Mouse (Mus musculus): ENCODE measurements around the gene Mrpl42. TPM values are rescaled to one million over a fixed set of nuclear protein-coding genes. Genes with fewer than 3 reads are reported as not detected.

Mrpl42 gene
- polyA plus RNA-seq, 1 experiment = 80.6 TPM

GRCm38 (mm10) chr10:95465485-95465896, 36.2 kb downstream of the Mrpl42 start:
- no peak for TF ChIP-seq CTCF (IDR thresholded peaks at IDR 0.05; ENCODE audit: insufficient read depth, low read length)
- no peak for TF ChIP-seq POLR2A (IDR thresholded peaks at IDR 0.05; ENCODE audit: borderline replicate concordance, extremely low read depth, low read depth, low read length)
- no peak for DNase-seq
- Histone ChIP-seq H3K4me1 (ENCODE audit: control insufficient read depth, insufficient read depth, low read length) (peaks cover 5% of the 10 kb centered on the region; the same call in 1 of the 2 replicates), H3K4me3 (replicated peaks; ENCODE audit: extremely low read depth, low read depth, low read length) (no peak overlapping the region)
- WGBS = 19% methylated on average over 4 of the region's 4 CpGs

GRCm38 (mm10) chr10:95464527-95464926, 37.2 kb downstream of the Mrpl42 start:
- DNase-seq = no peak
- no peak overlapping the region for H3K4me3 ChIP-seq (replicated peaks; ENCODE audit: extremely low read depth, low read depth, low read length)
- WGBS = 89% methylated on average over 6 of the region's 6 CpGs
- peaks cover 5% of the 10 kb centered on the region; the same call in 1 of the 2 replicates for H3K4me1 ChIP-seq (ENCODE audit: control insufficient read depth, insufficient read depth, low read length)
- TF ChIP-seq POLR2A (IDR thresholded peaks at IDR 0.05; ENCODE audit: borderline replicate concordance, extremely low read depth, low read depth, low read length) (no peak), CTCF (IDR thresholded peaks at IDR 0.05; ENCODE audit: insufficient read depth, low read length) (no peak)

DNA sequence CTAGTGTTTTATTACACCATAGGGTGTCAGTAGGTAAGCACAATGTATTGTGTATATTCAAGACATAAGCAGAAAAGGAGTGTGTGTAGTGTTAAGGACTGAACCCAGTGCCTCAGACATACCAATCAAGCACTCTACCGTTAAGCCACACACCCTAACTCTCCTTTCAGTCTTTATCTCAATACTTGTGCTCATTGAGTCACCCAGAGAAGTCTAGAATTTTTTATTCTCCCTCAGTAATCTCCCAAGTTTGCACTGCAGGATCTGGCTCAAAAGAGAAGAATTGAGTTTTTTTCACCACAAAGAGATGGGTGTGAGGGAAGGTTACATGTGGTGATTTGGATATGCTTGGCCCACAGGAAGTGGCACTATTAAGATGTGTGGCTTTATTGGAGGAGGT, 39.5 kb downstream of the Mrpl42 start:
- 66% methylated on average over 1 of the region's 1 CpGs for WGBS
- peaks cover 5% of the 10 kb centered on the region; the same call in 1 of the 2 replicates for H3K4me1 ChIP-seq (ENCODE audit: control insufficient read depth, insufficient read depth, low read length)
- no peak for TF ChIP-seq CTCF (IDR thresholded peaks at IDR 0.05; ENCODE audit: insufficient read depth, low read length)
- TF ChIP-seq POLR2A (IDR thresholded peaks at IDR 0.05; ENCODE audit: borderline replicate concordance, extremely low read depth, low read depth, low read length) = no peak
- no peak for DNase-seq
- H3K4me3 ChIP-seq (replicated peaks; ENCODE audit: extremely low read depth, low read depth, low read length) = no peak overlapping the region

DNA sequence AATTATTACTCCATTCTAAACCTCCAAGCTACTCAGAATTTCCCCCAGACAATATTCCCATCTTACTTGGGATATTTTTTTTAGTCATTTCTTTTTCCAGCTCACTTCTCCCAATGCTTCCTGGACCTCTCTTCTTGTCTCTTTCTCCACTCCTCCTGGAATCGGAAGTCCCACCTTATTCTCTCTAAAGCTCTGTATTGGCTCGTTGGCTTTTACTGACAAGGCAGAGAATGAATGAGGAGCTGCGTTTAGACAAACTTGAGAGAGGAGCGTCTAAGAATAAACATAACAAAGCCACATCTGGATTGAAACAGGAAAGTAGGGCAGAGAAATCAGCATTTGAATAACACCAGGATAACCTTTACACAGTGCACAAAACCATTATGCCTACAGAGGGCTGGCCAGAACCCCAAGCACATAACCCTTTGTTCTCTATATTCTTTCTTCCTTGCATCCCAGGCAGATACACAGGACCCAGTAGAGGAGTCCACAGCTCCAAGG, 40.6 kb downstream of the Mrpl42 start:
- Histone ChIP-seq H3K4me3 (replicated peaks; ENCODE audit: extremely low read depth, low read depth, low read length) (no peak overlapping the region), H3K4me1 (ENCODE audit: control insufficient read depth, insufficient read depth, low read length) (peaks cover 5% of the 10 kb centered on the region; the same call in 1 of the 2 replicates)
- no peak for TF ChIP-seq CTCF (IDR thresholded peaks at IDR 0.05; ENCODE audit: insufficient read depth, low read length)
- no peak for TF ChIP-seq POLR2A (IDR thresholded peaks at IDR 0.05; ENCODE audit: borderline replicate concordance, extremely low read depth, low read depth, low read length)
- no peak for DNase-seq
- WGBS = 47% methylated on average over 4 of the region's 4 CpGs

GRCm38 (mm10) chr10:95458050-95458806, 43.5 kb downstream of the Mrpl42 start:
- Histone ChIP-seq H3K4me1 (ENCODE audit: control insufficient read depth, insufficient read depth, low read length) (no peaks in the 10 kb centered on the region), H3K4me3 (replicated peaks; ENCODE audit: extremely low read depth, low read depth, low read length) (no peak overlapping the region)
- TF ChIP-seq POLR2A (IDR thresholded peaks at IDR 0.05; ENCODE audit: borderline replicate concordance, extremely low read depth, low read depth, low read length) (no peak), CTCF (IDR thresholded peaks at IDR 0.05; ENCODE audit: insufficient read depth, low read length) (no peak)
- DNase-seq = no peak
- WGBS = 56% methylated on average over 9 of the region's 9 CpGs

DNA sequence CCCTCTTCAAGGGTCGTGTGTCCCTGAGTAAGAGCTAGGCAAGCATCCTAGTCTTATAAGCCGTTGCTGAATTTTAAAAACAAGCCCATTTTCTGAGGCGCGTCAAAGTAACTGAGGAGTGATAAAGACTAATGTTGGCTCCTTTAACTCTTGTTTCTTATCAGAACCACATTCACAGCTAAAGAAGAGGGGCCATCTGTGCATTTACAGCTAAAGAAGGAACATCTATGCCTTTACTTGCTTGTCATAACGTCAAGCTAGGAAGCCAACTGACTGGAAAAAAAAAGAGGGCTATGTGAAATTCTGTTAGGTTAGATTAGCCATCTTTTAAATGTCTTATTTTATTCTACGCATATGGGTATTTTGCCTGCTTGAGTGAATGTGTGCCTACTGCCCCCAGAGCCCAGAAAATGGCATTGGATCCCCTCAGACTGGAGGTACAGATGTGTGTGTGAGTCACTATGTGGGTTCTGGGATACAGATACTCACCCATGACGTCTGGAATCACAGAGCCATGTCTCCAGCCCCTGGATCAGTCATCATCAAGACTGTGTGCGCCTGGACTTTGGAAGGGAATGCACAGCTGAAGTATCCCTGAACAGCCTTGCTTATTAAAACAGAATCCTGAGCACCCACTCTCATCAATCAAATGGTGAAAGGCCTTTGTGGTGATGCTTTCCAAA, 44.2 kb downstream of the Mrpl42 start:
- H3K4me1 ChIP-seq (ENCODE audit: control insufficient read depth, insufficient read depth, low read length) = no peaks in the 10 kb centered on the region
- TF ChIP-seq CTCF (IDR thresholded peaks at IDR 0.05; ENCODE audit: insufficient read depth, low read length) (no peak), POLR2A (IDR thresholded peaks at IDR 0.05; ENCODE audit: borderline replicate concordance, extremely low read depth, low read depth, low read length) (no peak)
- 85% methylated on average over 8 of the region's 8 CpGs for WGBS
- DNase-seq = no peak
- H3K4me3 ChIP-seq (replicated peaks; ENCODE audit: extremely low read depth, low read depth, low read length) = no peak overlapping the region

- 58% methylated on average over 2 of the region's 2 CpGs for WGBS
- DNase-seq = no peak
- Histone ChIP-seq H3K4me3 (replicated peaks; ENCODE audit: extremely low read depth, low read depth, low read length) (no peak overlapping the region), H3K4me1 (ENCODE audit: control insufficient read depth, insufficient read depth, low read length) (no peaks in the 10 kb centered on the region)
- no peak for TF ChIP-seq POLR2A (IDR thresholded peaks at IDR 0.05; ENCODE audit: borderline replicate concordance, extremely low read depth, low read depth, low read length)
- TF ChIP-seq CTCF (IDR thresholded peaks at IDR 0.05; ENCODE audit: insufficient read depth, low read length) = no peak
Observed at GRCm38 (mm10) chr10:95456103-95456502, 45.6 kb downstream of the Mrpl42 start.

GRCm38 (mm10) chr10:95453282-95453681, 48.5 kb downstream of the Mrpl42 start:
- H3K4me1 ChIP-seq (ENCODE audit: control insufficient read depth, insufficient read depth, low read length) = no peaks in the 10 kb centered on the region
- no peak for DNase-seq
- no peak overlapping the region for H3K4me3 ChIP-seq (replicated peaks; ENCODE audit: extremely low read depth, low read depth, low read length)
- whole genome bisulfite sequencing = 87% methylated on average over 5 of the region's 5 CpGs
- TF ChIP-seq POLR2A (IDR thresholded peaks at IDR 0.05; ENCODE audit: borderline replicate concordance, extremely low read depth, low read depth, low read length) = no peak
- no peak for TF ChIP-seq CTCF (IDR thresholded peaks at IDR 0.05; ENCODE audit: insufficient read depth, low read length)

- WGBS = 55% methylated on average over 6 of the region's 6 CpGs
- DNase-seq = no peak
- Histone ChIP-seq H3K4me3 (replicated peaks; ENCODE audit: extremely low read depth, low read depth, low read length) (no peak overlapping the region), H3K4me1 (ENCODE audit: control insufficient read depth, insufficient read depth, low read length) (no peaks in the 10 kb centered on the region)
- TF ChIP-seq POLR2A (IDR thresholded peaks at IDR 0.05; ENCODE audit: borderline replicate concordance, extremely low read depth, low read depth, low read length) = no peak
- no peak for TF ChIP-seq CTCF (IDR thresholded peaks at IDR 0.05; ENCODE audit: insufficient read depth, low read length)
Observed at GRCm38 (mm10) chr10:95449033-95449432, 52.7 kb downstream of the Mrpl42 start.
